Mouse (Mus musculus) bone marrow macrophage, adult 2 months (primary cell): ENCODE measurements around the gene Mbd6. TPM values are rescaled to one million over a fixed set of nuclear protein-coding genes. Genes with fewer than 3 reads are reported as not detected.

ENCODE experiments used
- H3K27ac ChIP-seq: 2 replicates; pipeline ENCODE4 v1.5.1; 2012; ENCODE audit warnings: low read depth, low read length; ENCODE audit not compliant: insufficient read depth
- H3K4me1 ChIP-seq: 2 replicates; pipeline ENCODE4 v1.6.1; 2012; ENCODE audit warnings: low read length; ENCODE audit not compliant: control insufficient read depth, insufficient read depth
- H3K4me3 ChIP-seq: 2 replicates; pipeline ENCODE4 v1.5.1; 2012; ENCODE audit warnings: mild to moderate bottlenecking, low read length, moderate library complexity; ENCODE audit not compliant: insufficient read depth
- CTCF ChIP-seq: IDR thresholded peaks from 2 replicates; pipeline ENCODE4 v1.5.1; 2012; ENCODE audit warnings: low read depth, mild to moderate bottlenecking, low read length, moderate library complexity
- POLR2A ChIP-seq: IDR thresholded peaks from 2 replicates; pipeline ENCODE4 v1.6.1; 2012; ENCODE audit warnings: mild to moderate bottlenecking, low read depth, low read length, borderline replicate concordance
- polyA plus RNA-seq: library from polyadenylated mRNA; stranded (reverse); fragments of >200 nt; gene quantifications from 2 replicates; pipeline ENCODE4 v1.2.4, GENCODE M21; 2012; ENCODE audit not compliant: missing spikeins, insufficient read depth, insufficient read length

Mbd6 gene
- polyA plus RNA-seq: 45.8 and 53.4 TPM in 2 replicates

DNA sequence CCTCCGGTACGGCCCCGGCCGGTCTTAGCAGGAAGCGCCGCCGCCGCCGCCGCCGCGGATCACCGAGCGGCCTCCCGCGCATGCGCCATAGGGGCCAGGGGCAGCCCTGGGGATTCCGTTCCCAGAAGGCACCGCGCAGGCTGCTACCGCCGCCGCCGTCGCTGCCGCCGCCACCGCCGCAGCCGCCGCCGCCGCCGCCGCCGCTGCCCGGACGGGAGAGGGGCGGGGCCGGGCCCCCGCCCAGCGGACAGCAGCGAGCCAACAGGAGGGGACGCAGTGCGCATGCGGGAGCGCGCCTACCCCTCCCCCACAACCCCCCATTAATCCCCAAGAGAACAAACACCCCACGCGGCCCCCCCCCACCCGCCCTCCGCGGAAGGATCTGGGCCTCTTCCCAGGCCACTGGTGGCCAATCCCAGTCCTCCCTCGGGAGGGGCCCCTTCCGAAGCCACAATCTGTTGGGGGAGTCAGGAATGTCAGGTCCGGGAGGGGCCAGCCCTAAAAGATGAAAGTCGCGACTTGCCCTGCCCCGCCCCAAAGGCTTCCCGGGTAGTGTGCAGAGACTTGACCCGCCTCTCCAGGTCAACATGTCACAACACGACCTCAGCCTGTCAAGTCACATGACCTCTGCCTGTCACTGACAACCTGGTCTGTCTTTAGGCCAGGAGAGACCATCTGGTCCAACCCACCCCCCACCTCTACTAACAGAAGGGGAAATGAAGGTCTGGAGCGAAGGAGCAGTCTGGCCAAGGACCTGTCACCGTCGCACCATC, at the start of gene Mbd6:
Gene Mbd6, minus strand, starts transcription at position 219 of the 773 bp plus-strand sequence.
- TF ChIP-seq CTCF (no peak), POLR2A (no peak)
- peak within 1 kb of the TSS; percentile 71 for H3K4me3 ChIP-seq
- peak within 1 kb of the TSS; percentile 91 for H3K27ac ChIP-seq
- peaks cover 22% of the 10 kb centered on the region for H3K4me1 ChIP-seq

DNA sequence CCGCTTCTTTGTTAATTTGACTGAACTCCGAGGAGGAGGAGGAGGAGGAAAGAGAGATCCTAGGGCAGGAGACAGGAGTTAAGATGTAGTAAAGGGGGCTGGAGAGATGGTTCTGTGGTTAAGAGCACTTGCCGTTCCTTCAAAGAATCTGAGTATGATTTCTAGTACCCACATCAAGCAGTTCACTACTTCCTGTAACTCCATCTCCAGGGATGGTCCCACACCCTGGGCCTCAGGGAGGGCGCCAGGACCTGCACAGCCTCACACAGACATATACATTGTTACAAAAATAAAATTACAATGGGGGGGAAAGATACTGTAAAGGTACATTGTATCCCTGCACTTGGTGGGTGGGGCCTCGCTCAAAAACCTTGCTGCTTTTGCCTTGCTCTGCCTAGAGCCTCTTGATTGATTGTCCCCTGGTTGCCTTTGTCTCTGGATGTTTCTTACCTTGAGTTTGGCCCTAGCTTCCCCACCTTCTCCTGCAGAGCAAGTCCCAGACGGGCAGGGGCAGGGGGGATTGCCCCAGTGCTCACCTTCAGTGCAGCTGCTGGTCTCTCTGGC, 48.8 kb upstream of the Mbd6 start:
- TF ChIP-seq POLR2A (no peak), CTCF (no peak)
- 0 out of 2 replicates have a peak, but pooled peaks cover 4% of the 10 kb centered on the region for H3K4me1 ChIP-seq
- no peak overlapping the region for H3K27ac ChIP-seq
- no peak overlapping the region for H3K4me3 ChIP-seq

- no peak overlapping the region for H3K27ac ChIP-seq
- no peak overlapping the region for H3K4me3 ChIP-seq
- 0 out of 2 replicates have a peak, but pooled peaks cover 4% of the 10 kb centered on the region for H3K4me1 ChIP-seq
- TF ChIP-seq CTCF (no peak), POLR2A (no peak)
Measured at GRCm38 (mm10) chr10:127336952-127337351, 48.1 kb upstream of the Mbd6 start.

DNA sequence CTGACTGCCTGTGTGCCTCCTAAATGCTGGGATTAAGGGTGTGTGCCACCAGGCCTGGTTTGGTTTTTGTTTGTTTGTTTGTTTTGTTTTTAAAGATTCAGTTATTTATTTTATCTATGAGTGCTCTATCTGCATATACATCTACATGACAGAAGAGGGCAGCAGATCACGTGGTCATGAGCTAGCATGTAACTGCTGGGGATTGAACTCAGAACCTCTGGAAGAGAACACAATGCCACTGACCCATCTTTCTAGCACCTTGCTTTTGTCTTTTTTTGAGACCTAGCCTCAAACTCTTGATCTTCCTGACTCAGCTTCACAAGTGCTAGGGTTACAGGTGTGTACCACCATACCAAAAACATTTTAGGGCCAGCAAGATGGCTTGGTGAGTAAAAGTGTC, 46.5 kb upstream of the Mbd6 start:
- no peak overlapping the region for H3K4me3 ChIP-seq
- TF ChIP-seq POLR2A: no peak
- TF ChIP-seq CTCF: no peak
- H3K27ac ChIP-seq: no peak overlapping the region
- H3K4me1 ChIP-seq: 0 out of 2 replicates have a peak, but pooled peaks cover under 1% of the 10 kb centered on the region

DNA sequence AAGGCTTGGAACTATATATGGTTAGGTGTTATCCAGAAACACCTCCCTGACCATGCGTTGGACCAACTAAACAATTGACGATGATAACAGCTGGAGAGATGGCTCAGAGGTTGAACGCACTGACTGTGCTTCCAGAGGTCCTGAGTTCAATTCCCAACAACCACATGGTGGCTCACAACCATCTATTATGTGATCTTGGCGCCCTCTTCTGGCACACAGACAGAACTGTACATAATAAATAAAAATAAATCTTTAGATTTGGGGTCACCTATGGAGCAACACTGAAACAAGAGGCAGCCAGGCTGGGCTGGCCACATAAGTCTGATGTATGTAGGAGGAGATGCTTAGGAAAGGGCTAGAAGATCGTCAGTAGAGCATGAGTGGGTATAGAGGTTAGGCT, 44.3 kb upstream of the Mbd6 start:
- no peak overlapping the region for H3K27ac ChIP-seq
- TF ChIP-seq CTCF (peak; percentile 44; the same call in 1 of the 2 replicates), POLR2A (no peak)
- H3K4me3 ChIP-seq: no peak overlapping the region
- H3K4me1 ChIP-seq: no peaks in the 10 kb centered on the region

- Histone ChIP-seq H3K4me1 (no peaks in the 10 kb centered on the region), H3K4me3 (no peak overlapping the region), H3K27ac (no peak overlapping the region)
- no peak for TF ChIP-seq POLR2A
- no peak for TF ChIP-seq CTCF
Measured at GRCm38 (mm10) chr10:127332211-127332874, 43.5 kb upstream of the Mbd6 start.

GRCm38 (mm10) chr10:127330212-127330611, 41.4 kb upstream of the Mbd6 start:
- no peak overlapping the region for H3K4me3 ChIP-seq
- H3K4me1 ChIP-seq: peaks cover 6% of the 10 kb centered on the region
- TF ChIP-seq POLR2A (no peak), CTCF (no peak)
- no peak overlapping the region for H3K27ac ChIP-seq

GRCm38 (mm10) chr10:127327461-127328145, 38.8 kb upstream of the Mbd6 start:
- Histone ChIP-seq H3K27ac (no peak overlapping the region), H3K4me3 (no peak overlapping the region), H3K4me1 (peaks cover 18% of the 10 kb centered on the region)
- TF ChIP-seq POLR2A: no peak
- no peak for TF ChIP-seq CTCF

DNA sequence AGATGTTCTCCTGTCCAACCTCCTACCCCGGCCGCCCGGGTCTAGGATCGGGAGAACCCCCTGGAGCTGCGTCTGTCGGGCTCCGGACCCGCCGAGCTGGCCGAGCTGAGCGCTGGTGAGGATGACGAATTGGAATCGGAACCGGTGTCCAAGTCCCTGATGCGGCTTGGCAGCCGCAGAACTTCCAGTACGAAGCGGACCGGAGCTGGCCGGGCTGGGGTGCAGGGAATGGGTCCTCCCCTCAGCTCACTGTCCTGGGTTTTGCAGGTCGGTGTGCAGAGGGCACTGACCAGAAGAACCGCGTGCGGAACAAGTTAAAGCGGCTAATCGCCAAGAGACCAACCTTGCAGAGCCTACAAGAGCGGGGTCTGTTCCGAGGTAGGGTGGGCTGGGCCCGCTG, 38.0 kb upstream of the Mbd6 start:
- H3K27ac ChIP-seq: no peak overlapping the region
- H3K4me3 ChIP-seq: no peak overlapping the region
- TF ChIP-seq POLR2A: no peak
- no peak for TF ChIP-seq CTCF
- H3K4me1 ChIP-seq: peaks cover 26% of the 10 kb centered on the region
